Mouse (Mus musculus): ENCODE data around the gene Gm11559.
"Not testable (repeated sequence)": the region's sequence is repeated elsewhere in the genome, so short reads cannot be mapped to it uniquely, and the experiment has no call there.

Gm11559 gene

DNA sequence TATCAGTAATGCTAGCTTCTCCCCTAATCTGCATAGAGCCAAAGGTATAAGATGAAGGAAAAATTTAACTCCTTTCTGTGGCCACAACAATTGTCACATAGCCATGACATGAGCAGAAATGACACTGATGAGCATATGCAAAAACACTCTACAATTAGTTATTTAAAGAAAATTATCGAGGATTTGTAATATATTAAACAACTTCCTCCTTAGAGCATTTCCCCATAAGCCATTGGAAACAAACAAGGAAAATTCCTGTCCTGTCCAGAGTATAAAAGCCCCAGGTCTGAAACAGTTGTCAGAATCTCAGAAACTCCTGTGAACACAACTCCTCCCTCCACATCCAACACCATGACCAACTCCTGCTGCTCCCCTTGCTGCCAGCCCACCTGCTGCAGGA, at the start of gene Gm11559:
TSS of gene Gm11559 (plus strand) at position 301 of the 400 bp plus-strand sequence.
- DNase-seq (ENCODE audit: extremely low read depth, low read depth), result not testable (repeated sequence)

DNA sequence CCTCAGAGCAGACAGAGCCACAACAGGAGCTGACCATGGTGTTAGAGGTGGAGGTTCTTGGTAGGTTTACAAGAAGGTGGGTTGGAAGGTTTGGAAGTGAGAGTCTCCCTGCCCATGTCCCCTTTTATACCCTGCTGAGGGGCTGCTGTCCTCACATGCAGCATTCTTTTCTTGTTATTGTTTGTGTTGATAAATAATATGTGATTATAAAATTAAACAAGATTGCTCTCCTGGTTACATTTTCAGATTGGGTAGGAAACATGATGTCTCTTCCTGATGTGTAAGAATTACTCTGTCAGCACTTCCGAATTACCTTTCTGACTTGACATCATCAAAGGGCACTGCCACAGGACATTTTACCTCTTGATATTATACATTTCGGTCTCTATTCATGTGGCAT, 48.7 kb upstream of the Gm11559 start, which contains the start of gene Gm11564:
TSS of gene Gm11564 (minus strand) at position 101 of the 400 bp plus-strand sequence.
- DNase-seq (ENCODE audit: extremely low read depth, low read depth), result not testable (repeated sequence)

DNA sequence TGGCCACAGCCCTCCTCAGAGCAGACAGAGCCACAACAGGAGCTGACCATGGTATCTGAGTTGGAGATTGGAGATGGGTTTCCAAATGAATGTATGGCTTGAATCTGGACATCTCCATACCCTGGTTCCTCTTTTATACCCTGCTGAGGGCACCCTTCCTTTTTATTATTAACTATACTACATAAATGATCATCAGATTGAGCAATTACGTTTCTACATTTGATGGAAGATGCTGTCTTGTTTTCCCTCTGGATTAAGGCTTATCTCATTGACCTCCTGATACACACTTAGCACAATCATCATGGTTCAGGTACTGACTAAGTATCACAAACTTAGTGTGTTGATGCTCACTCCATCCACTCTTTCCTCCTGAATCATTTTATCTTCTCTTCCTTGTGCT, 26.3 kb upstream of the Gm11559 start, which contains the start of gene 2300003K06Rik:
TSS of gene 2300003K06Rik (minus strand) at position 101 of the 400 bp plus-strand sequence.
- no peak for DNase-seq (ENCODE audit: extremely low read depth, low read depth)

DNA sequence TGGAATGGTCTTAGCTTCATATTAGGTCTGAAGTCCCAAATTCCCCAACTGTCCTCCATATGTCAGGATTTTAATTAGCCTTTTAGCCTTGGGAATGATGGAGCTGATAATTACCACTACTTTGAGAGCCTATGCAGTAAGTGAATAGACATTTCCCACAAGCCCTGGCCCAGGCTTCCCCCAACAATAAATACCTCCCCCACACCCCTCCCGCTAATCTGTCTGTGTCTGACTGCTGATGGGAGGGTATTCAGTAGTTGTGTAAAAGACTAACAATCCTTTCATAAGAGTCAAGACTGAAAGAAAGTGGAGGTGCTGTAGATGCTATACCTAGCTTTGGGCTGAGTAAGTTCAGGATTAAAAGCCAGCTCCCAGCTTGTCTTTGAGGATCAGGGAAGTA, 22.1 kb upstream of the Gm11559 start:
- DNase-seq (ENCODE audit: extremely low read depth, low read depth), result no peak

DNA sequence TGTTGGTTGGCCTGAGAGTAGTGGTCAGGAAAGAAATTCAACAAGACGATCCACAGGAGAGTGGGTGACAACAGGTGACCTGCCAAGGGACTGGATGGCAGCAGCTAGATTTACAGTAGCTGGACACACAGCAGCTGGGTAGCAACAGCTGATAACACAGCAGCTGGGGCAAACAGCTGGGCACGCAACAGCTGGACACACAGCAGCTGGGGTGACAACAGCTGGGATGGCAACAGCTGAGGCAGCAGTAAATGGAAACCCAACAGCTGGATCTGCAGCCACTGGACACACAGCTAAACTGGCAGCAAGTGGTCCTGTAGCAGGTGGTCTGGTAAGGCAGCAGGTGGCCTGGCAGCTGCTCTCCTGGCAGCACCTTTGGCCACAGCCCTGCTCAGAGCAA, 17.5 kb upstream of the Gm11559 start:
- no peak for DNase-seq (ENCODE audit: extremely low read depth, low read depth)

DNA sequence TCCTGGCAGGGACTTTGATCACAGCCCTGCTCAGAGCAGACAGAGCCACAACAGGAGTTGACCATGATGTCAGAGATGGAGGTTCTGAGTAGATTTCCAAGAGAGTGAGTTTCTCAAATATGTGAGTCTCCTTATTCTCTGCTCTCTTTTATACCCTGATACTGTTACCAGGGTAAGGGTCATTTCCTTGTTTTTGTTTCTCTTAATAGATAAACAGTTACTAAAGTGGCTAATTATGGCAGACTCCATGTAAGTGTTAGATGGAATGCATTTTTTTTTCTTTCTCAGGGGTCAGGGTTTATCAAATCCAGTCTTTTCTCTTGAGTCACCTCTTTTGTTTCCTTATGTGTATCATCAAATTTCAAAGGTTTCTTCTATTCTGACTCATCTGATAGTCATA, 12.8 kb upstream of the Gm11559 start, which contains the start of gene Krtap4-16:
TSS of gene Krtap4-16 (minus strand) at position 101 of the 400 bp plus-strand sequence.
- no peak for DNase-seq (ENCODE audit: extremely low read depth, low read depth)

DNA sequence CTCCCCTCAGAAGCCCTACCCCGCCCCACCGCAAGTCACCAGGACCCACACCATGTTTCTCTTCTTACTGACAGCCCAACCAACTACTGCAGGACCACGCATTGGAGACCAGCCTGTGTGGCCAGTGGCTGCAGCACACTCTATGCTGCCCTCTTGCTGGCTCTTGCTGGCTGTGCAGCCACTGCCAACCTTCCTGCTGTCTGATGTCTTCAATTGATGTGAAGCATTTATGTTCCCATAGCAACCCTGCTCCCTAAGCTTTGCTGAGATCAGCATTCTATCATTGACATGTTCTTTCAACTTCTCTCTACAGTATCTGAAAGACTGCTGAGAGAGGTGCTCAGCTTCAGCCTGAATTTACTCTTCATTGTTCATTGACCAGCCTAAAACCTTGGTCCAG, 10.2 kb upstream of the Gm11559 start:
- DNase-seq (ENCODE audit: extremely low read depth, low read depth), result no peak

DNA sequence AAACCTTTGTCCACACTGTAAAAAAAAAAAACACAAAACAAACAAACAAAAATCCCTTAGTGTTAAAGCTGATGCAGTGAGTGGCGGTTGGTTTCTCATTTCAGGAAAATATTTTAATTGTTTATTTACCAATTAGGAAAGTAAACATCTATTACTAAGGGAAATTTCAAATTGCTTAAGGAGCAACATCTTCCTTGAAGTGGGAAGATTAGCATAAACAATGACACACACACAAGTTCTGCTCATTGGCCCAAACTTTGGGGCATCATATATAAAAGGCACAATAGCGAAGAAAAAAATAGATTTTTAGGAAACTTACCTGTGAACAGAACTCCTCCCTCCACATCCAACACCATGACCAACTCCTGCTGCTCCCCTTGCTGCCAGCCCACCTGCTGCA, 6.7 kb upstream of the Gm11559 start, which contains the start of gene Gm11568:
TSS of gene Gm11568 (plus strand) at position 301 of the 400 bp plus-strand sequence.
- no peak for DNase-seq (ENCODE audit: extremely low read depth, low read depth)

DNA sequence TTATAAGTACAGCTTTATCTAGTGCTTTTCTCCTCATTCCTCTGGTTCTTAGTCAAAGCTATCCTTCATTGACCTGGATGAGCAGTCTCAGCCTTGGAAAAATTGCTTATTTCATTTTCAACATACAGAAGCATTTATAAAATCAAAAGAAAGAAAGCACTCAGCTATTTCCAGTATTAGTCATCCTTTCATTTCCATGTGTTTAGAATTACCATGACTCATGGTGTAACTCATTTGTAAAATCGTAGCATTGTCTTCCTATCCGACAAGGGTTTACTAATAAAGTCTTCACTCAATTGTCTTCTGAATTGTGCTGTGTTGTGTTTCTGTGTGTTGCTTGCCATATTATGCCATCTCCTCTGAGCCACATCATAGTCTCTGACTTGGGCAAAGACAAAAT, 5.5 kb upstream of the Gm11559 start:
- DNase-seq (ENCODE audit: extremely low read depth, low read depth), result no peak

DNA sequence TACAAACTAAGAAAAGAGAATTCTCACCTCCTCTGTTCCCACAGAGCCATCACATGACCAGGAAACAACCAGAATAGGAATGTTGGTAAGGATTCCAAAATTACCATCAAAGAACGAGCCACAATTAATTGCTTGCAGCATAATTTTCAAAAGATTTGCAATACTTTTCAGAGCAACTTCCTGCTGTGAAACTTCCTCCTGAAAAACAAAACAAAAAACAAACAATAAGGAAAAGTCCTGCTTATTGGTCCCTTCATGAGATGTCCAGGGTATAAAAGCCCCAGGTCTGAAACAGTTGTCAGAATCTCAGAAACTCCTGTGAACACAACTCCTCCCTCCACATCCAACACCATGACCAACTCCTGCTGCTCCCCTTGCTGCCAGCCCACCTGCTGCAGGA, 8.8 kb downstream of the Gm11559 start, which contains the start of gene Krtap9-1:
TSS of gene Krtap9-1 (plus strand) at position 301 of the 400 bp plus-strand sequence.
- not testable (repeated sequence) for DNase-seq (ENCODE audit: extremely low read depth, low read depth)

DNA sequence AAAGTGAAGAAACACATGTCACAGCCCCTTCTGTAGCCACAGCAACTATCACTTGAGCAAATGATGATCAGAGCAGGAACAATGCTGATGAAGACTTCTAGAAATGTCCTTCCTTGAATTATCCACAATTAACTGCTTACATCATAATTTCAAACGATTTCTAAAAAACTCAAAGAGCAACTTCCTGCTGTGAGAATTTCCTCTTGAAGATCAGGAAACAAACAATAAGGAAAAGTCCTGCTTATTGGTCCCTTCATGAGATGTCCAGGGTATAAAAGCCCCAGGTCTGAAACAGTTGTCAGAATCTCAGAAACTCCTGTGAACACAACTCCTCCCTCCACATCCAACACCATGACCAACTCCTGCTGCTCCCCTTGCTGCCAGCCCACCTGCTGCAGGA, 14.6 kb downstream of the Gm11559 start, which contains the start of gene Gm11567:
TSS of gene Gm11567 (plus strand) at position 301 of the 400 bp plus-strand sequence.
- DNase-seq (ENCODE audit: extremely low read depth, low read depth), result not testable (repeated sequence)

DNA sequence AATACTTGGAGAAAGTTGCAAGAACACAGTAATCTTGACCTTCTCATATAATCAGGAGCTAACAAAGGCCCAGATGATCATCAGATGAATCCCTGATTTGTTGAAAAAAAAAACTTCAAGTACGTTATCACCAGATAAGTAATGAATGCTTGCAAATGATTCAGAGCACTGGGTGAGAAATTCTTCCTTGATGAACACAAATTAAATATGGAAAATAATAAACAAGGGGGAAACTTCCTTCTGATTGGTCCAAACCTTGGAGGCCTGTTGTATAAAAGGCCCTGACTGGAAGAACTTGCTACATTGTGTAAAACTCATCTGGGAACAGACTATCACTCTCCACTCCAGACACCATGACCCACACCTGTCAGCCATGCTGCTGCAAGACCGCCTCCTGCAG, 43.3 kb downstream of the Gm11559 start, which contains the start of gene Krtap31-1:
TSS of gene Krtap31-1 (plus strand) at position 301 of the 400 bp plus-strand sequence.
- no peak for DNase-seq (ENCODE audit: extremely low read depth, low read depth)

DNA sequence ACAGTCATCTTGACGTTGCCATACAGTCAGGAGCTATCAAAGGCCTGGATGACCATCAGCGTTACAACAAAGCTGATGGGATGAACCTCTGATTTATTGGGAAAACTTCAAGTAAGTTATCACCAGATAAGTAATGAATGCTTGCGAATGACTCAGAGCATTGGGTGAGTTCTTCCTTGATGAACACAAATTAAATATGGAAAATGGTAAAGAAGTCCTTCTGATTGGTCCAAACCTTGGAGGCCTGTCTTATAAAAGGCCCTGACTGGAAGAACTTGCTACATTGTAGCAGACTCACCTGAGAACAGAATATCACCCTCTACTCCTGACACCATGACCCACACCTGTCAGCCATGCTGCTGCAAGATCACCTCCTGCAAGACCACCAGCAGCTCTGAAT, 50.2 kb downstream of the Gm11559 start, which contains the start of gene Gm11565:
TSS of gene Gm11565 (plus strand) at position 301 of the 400 bp plus-strand sequence.
- no peak for DNase-seq (ENCODE audit: extremely low read depth, low read depth)
